Mouse (Mus musculus): ENCODE measurements at regions not wholly inside any gene's neighbourhood (a gene's known extent, or its start where the extent isn't known, plus 50 kb on each side); places are given as distances from the start of the nearest gene placed in this dataset.

DNA sequence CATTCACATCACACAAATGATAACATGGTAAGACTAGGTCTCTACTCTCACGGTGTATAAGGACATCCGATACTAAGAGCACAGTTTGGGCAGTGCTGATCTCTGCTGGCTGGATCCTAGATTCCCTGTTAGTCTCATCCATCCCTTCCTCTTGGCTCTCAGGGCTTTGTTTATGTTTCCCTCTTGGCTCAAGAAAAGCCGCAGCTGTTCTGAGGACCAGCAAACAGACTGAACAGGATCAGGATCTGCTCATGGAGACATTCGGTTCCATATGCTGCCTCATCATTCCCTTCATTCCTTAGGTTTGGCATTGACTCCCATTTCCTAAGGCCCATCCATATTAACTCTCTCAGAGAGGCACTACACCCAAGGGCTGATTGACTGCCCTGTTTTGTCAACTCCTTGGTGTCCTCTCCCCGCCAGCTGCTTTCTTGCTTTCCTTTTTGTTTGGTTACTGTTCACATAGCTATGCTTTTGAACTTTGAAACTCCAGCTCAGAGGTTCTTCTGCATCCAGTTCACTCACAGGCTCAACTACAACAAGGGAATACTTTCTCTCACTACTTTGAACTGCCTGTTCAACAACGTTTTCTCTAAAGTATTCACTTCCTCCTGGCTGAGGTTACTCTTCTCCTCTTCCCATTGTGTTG, 623.2 kb downstream of the Bckdhb start:
- TF ChIP-seq MYOG (IDR thresholded peaks at IDR 0.05; ENCODE audit: control insufficient read depth in 1 of 3, insufficient read depth in 1 of 3, insufficient read length in 2 of 3, low read depth in 2 of 3) (no peak), POLR2A (IDR thresholded peaks at IDR 0.05; ENCODE audit: insufficient read length, low read depth) (no peak)

Data from myocyte (in vitro differentiated cells).